Mouse (Mus musculus) heart, embryonic 12.5 days (tissue): ENCODE results near the gene Th. TPM values are rescaled to one million over a fixed set of nuclear protein-coding genes. Genes with fewer than 3 reads are reported as not detected.

Source experiments
- ATAC-seq: fragments of 200-750 bp; cut with Nextera tagmentation; 2 replicates; pipeline ENCODE4 v1.8.0; 2017; ENCODE audit warnings: moderate TSS enrichment, moderate library complexity; ENCODE audit not compliant: insufficient number of reproducible peaks, low FRiP score
- H3K27ac ChIP-seq: fragments of 300-500 bp; sonication (generic); 2 replicates; pipeline ENCODE4 v1.5.1; 2016; ENCODE audit warnings: mild to moderate bottlenecking, moderate library complexity; ENCODE audit not compliant: poor library complexity, severe bottlenecking
- H3K27me3 ChIP-seq: fragments of 300-500 bp; sonication (generic); replicated peaks from 2 replicates; pipeline ENCODE4 v1.6.1; 2016; ENCODE audit warnings: mild to moderate bottlenecking, moderate library complexity
- H3K36me3 ChIP-seq: fragments of 300-500 bp; sonication (generic); 2 replicates; pipeline ENCODE4 v1.6.1; 2016; ENCODE audit warnings: mild to moderate bottlenecking, moderate library complexity
- H3K4me1 ChIP-seq: fragments of 300-500 bp; sonication (generic); replicated peaks from 2 replicates; pipeline ENCODE4 v1.6.1; 2016; ENCODE audit warnings: mild to moderate bottlenecking
- H3K4me2 ChIP-seq: fragments of 300-500 bp; sonication (generic); 2 replicates; pipeline ENCODE4 v1.6.1; 2016; ENCODE audit warnings: mild to moderate bottlenecking, moderate library complexity
- H3K4me3 ChIP-seq: fragments of 300-500 bp; sonication (generic); 2 replicates; pipeline ENCODE4 v1.5.1; 2016; ENCODE audit warnings: mild to moderate bottlenecking
- H3K9ac ChIP-seq: fragments of 300-500 bp; sonication (generic); 2 replicates; pipeline ENCODE4 v1.6.1; 2016; ENCODE audit warnings: mild to moderate bottlenecking, moderate library complexity
- H3K9me3 ChIP-seq: fragments of 300-500 bp; sonication (generic); replicated peaks from 2 replicates; pipeline ENCODE4 v1.6.1; 2016; ENCODE audit warnings: mild to moderate bottlenecking, moderate library complexity
- WGBS: fragments of 180-500 bp; shearing (Covaris S2); methylation state at CpG from one replicate; pipeline ENCODE4 v1.1.7; 2016; 5-methylcytosine and 5-hydroxymethylcytosine counted together
- polyA plus RNA-seq: library from polyadenylated mRNA; unstranded; fragments of >200 nt; fragmentation: Nextera tagmentation; extraction: Ambion mirVana; gene quantifications from 2 replicates; pipeline ENCODE4 v1.2.1, GENCODE M21; 2016

Th gene
- 0.60 and 1.0 TPM in 2 replicates for polyA plus RNA-seq

GRCm38 (mm10) chr7:142931028-142931427 is at the start of gene Th:
Gene Th (minus strand): TSS chr7:142931128.
- Histone ChIP-seq H3K36me3 (no peaks in the 10 kb centered on the region), H3K9me3 (no peaks in the 10 kb centered on the region), H3K9ac (no peak within 1 kb of the TSS), H3K4me1 (0 out of 2 replicates have a peak, but pooled peaks cover 3% of the 10 kb centered on the region), H3K4me2 (no peak within 1 kb of the TSS), H3K4me3 (no peak within 1 kb of the TSS), H3K27ac (no peak within 1 kb of the TSS), H3K27me3 (peaks cover 59% of the 10 kb centered on the region)
- ATAC-seq, result no peak
- 80% methylated on average over 3 of the region's 3 CpGs for WGBS

- H3K36me3 ChIP-seq, result no peaks in the 10 kb centered on the region
- peak; percentile 33; the same call in 1 of the 2 replicates for ATAC-seq
- H3K9me3 ChIP-seq, result no peaks in the 10 kb centered on the region
- H3K9ac ChIP-seq, result peak within 1 kb of the TSS; percentile 52
- H3K27me3 ChIP-seq, result peaks cover 86% of the 10 kb centered on the region
- peak within 1 kb of the TSS; percentile 86 for H3K4me2 ChIP-seq
- H3K4me3 ChIP-seq, result peak within 1 kb of the TSS; percentile 49
- H3K27ac ChIP-seq, result no peak within 1 kb of the TSS
- 2% methylated on average over 45 of the region's 51 CpGs for WGBS
- peaks cover 22% of the 10 kb centered on the region for H3K4me1 ChIP-seq
Measured at GRCm38 (mm10) chr7:142968809-142969511, 38.0 kb upstream of the Th start, which contains the start of gene Ascl2. Gene Ascl2 (minus strand): TSS chr7:142969264.

GRCm38 (mm10) chr7:142967884-142968808 is 37.2 kb upstream of the Th start:
- H3K4me2 ChIP-seq, result peak overlapping the region; percentile 86
- no peaks in the 10 kb centered on the region for H3K9me3 ChIP-seq
- H3K36me3 ChIP-seq, result no peaks in the 10 kb centered on the region
- H3K27ac ChIP-seq, result no peak overlapping the region
- peak; percentile 44; the same call in 1 of the 2 replicates for ATAC-seq
- H3K4me1 ChIP-seq, result peaks cover 22% of the 10 kb centered on the region
- peaks cover 95% of the 10 kb centered on the region for H3K27me3 ChIP-seq
- WGBS, result under 1% methylated on average over 90 of the region's 90 CpGs
- H3K9ac ChIP-seq, result peak overlapping the region; percentile 52; the same call in 1 of the 2 replicates
- H3K4me3 ChIP-seq, result peak overlapping the region; percentile 49

- Histone ChIP-seq H3K4me2 (peak overlapping the region; percentile 86), H3K9me3 (no peaks in the 10 kb centered on the region), H3K27me3 (peaks cover 98% of the 10 kb centered on the region), H3K27ac (no peak overlapping the region), H3K4me1 (peaks cover 22% of the 10 kb centered on the region), H3K4me3 (peak overlapping the region; percentile 49), H3K36me3 (no peaks in the 10 kb centered on the region), H3K9ac (no peak overlapping the region)
- under 1% methylated on average over 36 of the region's 36 CpGs for WGBS
- 0 out of 2 replicates have a peak, but pooled peaks have one; percentile 12 for ATAC-seq
Measured at GRCm38 (mm10) chr7:142967414-142967883, 36.5 kb upstream of the Th start.

- H3K36me3 ChIP-seq, result no peaks in the 10 kb centered on the region
- no peaks in the 10 kb centered on the region for H3K4me1 ChIP-seq
- no peak overlapping the region for H3K4me3 ChIP-seq
- no peaks in the 10 kb centered on the region for H3K9me3 ChIP-seq
- H3K9ac ChIP-seq, result no peak overlapping the region
- H3K27ac ChIP-seq, result no peak overlapping the region
- WGBS, result 69% methylated on average over 4 of the region's 4 CpGs
- ATAC-seq, result no peak
- H3K27me3 ChIP-seq, result peaks cover 53% of the 10 kb centered on the region
- H3K4me2 ChIP-seq, result no peak overlapping the region
Measured at GRCm38 (mm10) chr7:142959752-142960151, 28.8 kb upstream of the Th start.

- Histone ChIP-seq H3K4me2 (no peak overlapping the region), H3K27me3 (peaks cover 44% of the 10 kb centered on the region), H3K4me1 (no peaks in the 10 kb centered on the region), H3K36me3 (no peaks in the 10 kb centered on the region), H3K27ac (no peak overlapping the region), H3K9ac (no peak overlapping the region), H3K9me3 (no peaks in the 10 kb centered on the region), H3K4me3 (no peak overlapping the region)
- no peak for ATAC-seq
- WGBS, result 79% methylated on average over 1 of the region's 1 CpGs
Measured at GRCm38 (mm10) chr7:142958817-142959216, 27.9 kb upstream of the Th start.

GRCm38 (mm10) chr7:142956018-142956417 is 25.1 kb upstream of the Th start:
- ATAC-seq, result no peak
- 82% methylated on average over 2 of the region's 2 CpGs for WGBS

GRCm38 (mm10) chr7:142949568-142949967 is 18.6 kb upstream of the Th start:
- Histone ChIP-seq H3K9me3 (no peaks in the 10 kb centered on the region), H3K4me3 (no peak overlapping the region), H3K4me2 (no peak overlapping the region), H3K4me1 (no peaks in the 10 kb centered on the region), H3K36me3 (no peaks in the 10 kb centered on the region), H3K27me3 (peaks cover 16% of the 10 kb centered on the region; the same call in 1 of the 2 replicates), H3K9ac (no peak overlapping the region), H3K27ac (no peak overlapping the region)
- WGBS, result 0% methylated on average over 1 of the region's 1 CpGs
- no peak for ATAC-seq

More at GRCm38 (mm10) chr7:142956018-142956417, 25.1 kb upstream of the Th start:
- no peak overlapping the region for H3K9ac ChIP-seq
- H3K36me3 ChIP-seq, result no peaks in the 10 kb centered on the region
- no peaks in the 10 kb centered on the region for H3K4me1 ChIP-seq
- H3K4me2 ChIP-seq, result no peak overlapping the region
- H3K27me3 ChIP-seq, result peaks cover 18% of the 10 kb centered on the region
- no peaks in the 10 kb centered on the region for H3K9me3 ChIP-seq
- no peak overlapping the region for H3K4me3 ChIP-seq
- no peak overlapping the region for H3K27ac ChIP-seq

- H3K27me3 ChIP-seq, result peaks cover 16% of the 10 kb centered on the region; the same call in 1 of the 2 replicates
- H3K4me1 ChIP-seq, result no peaks in the 10 kb centered on the region
- H3K9me3 ChIP-seq, result no peaks in the 10 kb centered on the region
- no peak overlapping the region for H3K4me3 ChIP-seq
- ATAC-seq, result no peak
- no peaks in the 10 kb centered on the region for H3K36me3 ChIP-seq
- no peak overlapping the region for H3K9ac ChIP-seq
- no peak overlapping the region for H3K4me2 ChIP-seq
- no peak overlapping the region for H3K27ac ChIP-seq
Measured at GRCm38 (mm10) chr7:142937631-142938030, 6.7 kb upstream of the Th start.

GRCm38 (mm10) chr7:142935708-142936107 is 4.8 kb upstream of the Th start:
- Histone ChIP-seq H3K36me3 (no peaks in the 10 kb centered on the region), H3K4me3 (no peak overlapping the region), H3K4me2 (no peak overlapping the region), H3K4me1 (no peaks in the 10 kb centered on the region), H3K9me3 (no peaks in the 10 kb centered on the region), H3K27ac (no peak overlapping the region), H3K27me3 (peaks cover 22% of the 10 kb centered on the region; the same call in 1 of the 2 replicates), H3K9ac (no peak overlapping the region)
- ATAC-seq, result no peak
- whole genome bisulfite sequencing, result 90% methylated on average over 14 of the region's 14 CpGs

GRCm38 (mm10) chr7:142932469-142932868 is 1.5 kb upstream of the Th start:
- 72% methylated on average over 3 of the region's 3 CpGs for WGBS
- ATAC-seq, result no peak
- H3K27me3 ChIP-seq, result peaks cover 51% of the 10 kb centered on the region

More at GRCm38 (mm10) chr7:142932469-142932868, 1.5 kb upstream of the Th start:
- no peak overlapping the region for H3K4me2 ChIP-seq
- no peaks in the 10 kb centered on the region for H3K9me3 ChIP-seq
- H3K36me3 ChIP-seq, result no peaks in the 10 kb centered on the region
- no peak overlapping the region for H3K27ac ChIP-seq
- 0 out of 2 replicates have a peak, but pooled peaks cover 3% of the 10 kb centered on the region for H3K4me1 ChIP-seq
- no peak overlapping the region for H3K4me3 ChIP-seq
- no peak overlapping the region for H3K9ac ChIP-seq
